Mouse (Mus musculus) erythroblast, embryonic 14.5 days (primary cell): ENCODE measurements around the gene Mob1b. TPM values are rescaled to one million over a fixed set of nuclear protein-coding genes. Genes with fewer than 3 reads are reported as not detected.
A peak's percentile ranks its signal among the peaks of the same experiment; 100 is the strongest.

Experiments
- H3K27me3 ChIP-seq: 2 replicates; pipeline ENCODE4 v1.6.1; 2012; ENCODE audit warnings: inconsistent platforms; ENCODE audit not compliant: control insufficient read depth
- H3K36me3 ChIP-seq: 2 replicates; pipeline ENCODE4 v1.6.1; 2012; ENCODE audit warnings: mild to moderate bottlenecking, inconsistent platforms; ENCODE audit not compliant: control insufficient read depth
- H3K4me1 ChIP-seq: 2 replicates; pipeline ENCODE4 v1.6.1; 2012; ENCODE audit warnings: inconsistent platforms; ENCODE audit not compliant: control insufficient read depth
- H3K4me3 ChIP-seq: replicated peaks from 2 replicates; pipeline ENCODE3; 2012; ENCODE audit warnings: moderate library complexity, mild to moderate bottlenecking, inconsistent platforms
- H3K9me3 ChIP-seq: 2 replicates; pipeline ENCODE4 v1.6.1; 2012; ENCODE audit warnings: low read length, inconsistent platforms, mixed read lengths; ENCODE audit not compliant: control insufficient read depth
- GATA1 ChIP-seq: IDR thresholded peaks from 2 replicates; pipeline ENCODE4 v1.6.1; 2012; ENCODE audit warnings: low read length, inconsistent platforms, mixed read lengths
- TAL1 ChIP-seq: IDR thresholded peaks from 3 replicates; pipeline ENCODE4 v1.6.1; 2012; ENCODE audit warnings: low read length, inconsistent platforms, mixed read lengths
- polyA plus RNA-seq: library from polyadenylated mRNA; stranded (reverse); fragments of >175 nt; gene quantifications from 2 replicates; pipeline ENCODE4 v1.2.3, GENCODE M21; 2012

Mob1b gene
- 1.3 and 1.6 TPM in 2 replicates for polyA plus RNA-seq

DNA sequence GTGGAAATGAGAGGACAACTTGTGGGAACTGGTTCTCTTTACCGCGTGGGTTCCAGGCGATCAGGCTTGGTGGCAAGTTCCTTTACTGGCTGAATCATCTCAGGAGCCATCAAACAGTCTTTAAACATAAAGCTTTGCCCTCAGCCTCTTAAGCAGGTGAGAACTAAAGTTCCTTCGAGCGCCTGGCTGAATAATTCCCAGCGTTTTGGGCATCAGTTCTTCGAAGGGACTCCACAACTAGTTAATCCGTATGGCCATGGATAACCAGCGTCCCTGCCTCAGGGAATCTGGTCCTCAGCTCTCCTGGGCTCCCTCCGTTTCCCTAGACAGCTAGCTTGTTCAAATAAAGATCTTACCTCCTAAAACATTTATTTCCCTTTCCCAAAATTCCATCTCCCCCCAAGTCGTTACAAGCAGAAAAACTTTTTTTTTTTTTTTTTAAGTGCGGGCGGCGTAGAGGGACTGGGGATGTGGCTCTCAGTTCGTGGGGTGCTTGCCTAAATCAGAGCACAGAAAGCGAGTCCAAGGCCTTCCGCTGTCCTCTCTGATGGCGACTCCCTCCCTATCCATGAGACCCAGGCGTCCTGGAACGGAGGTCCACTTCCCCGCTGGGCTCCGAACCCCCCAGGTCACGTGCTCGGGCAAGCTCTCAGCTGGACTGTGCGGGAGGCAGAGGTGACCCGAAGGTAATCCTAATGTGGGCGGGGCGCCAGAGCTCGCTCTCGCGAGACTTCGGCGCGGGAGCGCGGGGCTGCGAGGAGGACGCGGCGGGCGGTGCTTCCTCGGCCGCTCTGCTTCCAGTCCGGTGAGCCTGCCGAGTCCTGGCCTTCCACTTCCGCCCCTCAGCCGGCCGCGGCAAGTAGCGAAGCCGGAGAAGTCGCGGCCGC lies at the start of gene Mob1b:
Gene Mob1b (plus strand): TSS at position 740 of the 887 bp plus-strand sequence.
- Histone ChIP-seq H3K27me3 (peaks cover 8% of the 10 kb centered on the region), H3K9me3 (no peaks in the 10 kb centered on the region), H3K36me3 (peaks cover 28% of the 10 kb centered on the region), H3K4me1 (peaks cover 48% of the 10 kb centered on the region), H3K4me3 (peak within 1 kb of the TSS; percentile 65)
- TF ChIP-seq GATA1 (no peak), TAL1 (no peak)

DNA sequence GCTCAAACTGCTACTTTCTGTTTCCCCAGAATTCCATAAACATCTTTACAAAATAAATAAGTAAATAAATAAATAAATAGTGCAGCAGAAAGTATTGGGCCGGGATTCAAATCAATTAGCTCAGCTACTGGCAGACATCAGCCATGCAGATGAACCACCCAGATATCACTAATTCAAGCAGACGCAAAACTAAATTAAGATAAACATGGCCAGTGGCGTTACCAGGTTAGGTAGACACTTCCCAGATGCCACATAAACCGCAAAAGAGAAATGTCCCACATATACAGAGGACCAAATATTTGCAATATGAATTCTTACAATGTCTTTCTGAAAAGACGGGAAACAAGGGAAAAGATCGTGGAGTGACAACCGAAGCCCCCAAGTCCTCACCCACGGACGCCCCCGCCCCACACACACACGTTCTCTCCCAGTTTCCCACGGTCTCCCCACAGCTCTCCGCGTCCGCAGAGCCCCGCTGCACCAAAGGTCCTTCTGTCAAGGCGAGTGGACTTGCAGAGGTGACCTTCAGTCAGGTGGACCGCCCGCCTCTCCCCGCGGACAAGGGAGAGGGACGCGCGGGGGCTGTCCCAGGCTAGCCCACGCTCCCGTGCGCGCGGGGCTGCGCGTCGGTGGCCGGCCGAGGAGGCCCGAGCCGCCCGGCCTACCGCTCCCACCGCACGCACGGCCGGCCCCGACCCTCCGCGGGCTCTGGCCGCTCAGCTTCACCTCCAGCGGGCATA lies 45.8 kb upstream of the Mob1b start:
- peaks cover 42% of the 10 kb centered on the region for H3K4me1 ChIP-seq

GRCm38 (mm10) chr5:88675443-88676387 lies 44.9 kb upstream of the Mob1b start, which contains the start of gene Grsf1:
TSS of gene Grsf1 (minus strand) at chr5:88676171.
- Histone ChIP-seq H3K4me1 (peaks cover 42% of the 10 kb centered on the region), H3K9me3 (no peaks in the 10 kb centered on the region), H3K36me3 (peaks cover 26% of the 10 kb centered on the region), H3K27me3 (no peaks in the 10 kb centered on the region), H3K4me3 (peak within 1 kb of the TSS; percentile 92)
- no peak for TF ChIP-seq GATA1
- TF ChIP-seq TAL1 = no peak

More for the DNA sequence above, 45.8 kb upstream of the Mob1b start:
- Histone ChIP-seq H3K27me3 (no peaks in the 10 kb centered on the region), H3K36me3 (peaks cover 34% of the 10 kb centered on the region), H3K4me3 (peak overlapping the region; percentile 92), H3K9me3 (no peaks in the 10 kb centered on the region)
- TF ChIP-seq GATA1 = peak; percentile 69
- peak; percentile 41; the same call in 2 of the 3 replicates for TF ChIP-seq TAL1

- no peaks in the 10 kb centered on the region for H3K9me3 ChIP-seq
- peaks cover 13% of the 10 kb centered on the region for H3K27me3 ChIP-seq
- H3K36me3 ChIP-seq = peaks cover under 1% of the 10 kb centered on the region; the same call in 1 of the 2 replicates
- no peak overlapping the region for H3K4me3 ChIP-seq
- no peak for TF ChIP-seq TAL1
- TF ChIP-seq GATA1 = no peak
- H3K4me1 ChIP-seq = peaks cover 42% of the 10 kb centered on the region
Observed at GRCm38 (mm10) chr5:88678929-88679328, 41.7 kb upstream of the Mob1b start.

- no peak overlapping the region for H3K4me3 ChIP-seq
- TF ChIP-seq GATA1 (no peak), TAL1 (no peak)
- peaks cover 38% of the 10 kb centered on the region for H3K4me1 ChIP-seq
- peaks cover 18% of the 10 kb centered on the region for H3K27me3 ChIP-seq
- H3K9me3 ChIP-seq = no peaks in the 10 kb centered on the region
- no peaks in the 10 kb centered on the region for H3K36me3 ChIP-seq
Observed at GRCm38 (mm10) chr5:88679341-88679740, 41.3 kb upstream of the Mob1b start.

DNA sequence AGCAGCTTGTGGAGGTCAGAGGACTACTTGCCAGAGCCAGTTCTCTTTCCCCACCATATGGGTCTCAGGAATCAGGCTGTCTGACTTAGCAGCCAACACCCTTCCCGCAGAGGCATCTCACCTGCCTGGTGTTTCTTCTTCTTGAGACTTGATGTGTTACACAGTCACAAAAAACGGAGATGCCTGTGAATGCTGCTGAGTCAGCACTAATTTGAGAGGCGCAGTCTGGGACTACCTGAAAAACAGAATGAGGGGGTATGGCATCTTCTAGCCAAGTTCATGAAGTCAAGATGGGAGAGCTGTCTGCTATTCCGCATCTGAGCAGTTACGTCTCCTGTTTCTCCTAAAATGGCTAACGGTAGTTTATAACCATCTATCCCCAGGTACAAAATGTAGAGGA lies 40.1 kb upstream of the Mob1b start:
- Histone ChIP-seq H3K9me3 (no peaks in the 10 kb centered on the region), H3K4me1 (peaks cover 32% of the 10 kb centered on the region), H3K36me3 (no peaks in the 10 kb centered on the region), H3K4me3 (no peak overlapping the region), H3K27me3 (peaks cover 30% of the 10 kb centered on the region)
- TF ChIP-seq GATA1 = no peak

- H3K4me1 ChIP-seq = peaks cover 18% of the 10 kb centered on the region
- H3K36me3 ChIP-seq = no peaks in the 10 kb centered on the region
- TF ChIP-seq TAL1 = no peak
- TF ChIP-seq GATA1 = no peak
- H3K9me3 ChIP-seq = no peaks in the 10 kb centered on the region
- no peak overlapping the region for H3K4me3 ChIP-seq
- peaks cover 43% of the 10 kb centered on the region for H3K27me3 ChIP-seq
Observed at GRCm38 (mm10) chr5:88683706-88684105, 36.9 kb upstream of the Mob1b start.

DNA sequence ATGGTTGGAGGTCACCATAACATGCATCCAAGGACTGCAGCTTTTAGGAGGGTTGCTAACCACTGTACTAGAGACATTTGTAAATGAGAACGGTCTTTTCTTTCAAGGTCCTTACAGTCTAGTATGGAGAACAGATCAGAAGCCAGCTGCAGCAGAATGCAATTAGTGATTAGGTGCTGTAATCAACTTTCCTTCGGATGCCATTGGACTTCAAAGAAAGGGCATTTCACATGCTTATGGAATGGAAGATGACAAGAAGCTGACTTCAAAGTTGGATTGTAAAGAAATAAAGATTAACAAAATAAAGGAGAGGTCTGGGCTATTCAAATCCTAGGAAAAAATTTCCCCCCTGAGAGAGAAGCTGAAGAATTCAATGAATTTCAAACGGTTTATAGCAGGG lies 36.4 kb upstream of the Mob1b start:
- Histone ChIP-seq H3K4me3 (no peak overlapping the region), H3K27me3 (peaks cover 43% of the 10 kb centered on the region), H3K4me1 (peaks cover 16% of the 10 kb centered on the region), H3K36me3 (no peaks in the 10 kb centered on the region), H3K9me3 (no peaks in the 10 kb centered on the region)
- TF ChIP-seq GATA1 (no peak), TAL1 (no peak)
